Mouse (Mus musculus): ENCODE results near the gene Slc25a21.

DNA sequence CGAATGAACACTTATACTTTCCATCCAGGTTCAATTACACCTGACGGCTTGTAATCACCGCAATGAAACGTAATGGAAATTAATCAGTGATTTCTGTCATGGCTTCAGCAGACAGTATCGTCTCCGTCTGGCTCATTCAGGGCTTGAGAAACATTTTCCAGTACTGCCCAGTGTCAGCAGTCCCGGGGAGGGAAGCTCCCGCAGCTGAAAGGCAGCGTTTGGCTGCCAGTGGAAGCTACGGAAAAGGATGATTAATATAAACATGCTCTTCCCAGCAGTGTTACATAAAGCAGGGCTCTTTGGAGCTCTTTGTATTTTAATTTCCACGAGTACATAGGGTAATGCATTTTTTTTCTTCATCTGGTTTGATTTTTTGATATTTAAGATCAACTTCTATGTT lies 239.0 kb downstream of the Slc25a21 start:
- TF ChIP-seq MYOD1 (IDR thresholded peaks at IDR 0.05; ENCODE audit: control insufficient read depth, insufficient read length, low read depth) = no peak
- no peak for TF ChIP-seq CTCF (IDR thresholded peaks at IDR 0.05; ENCODE audit: control insufficient read depth, insufficient read depth, insufficient read length)
- no peak for TF ChIP-seq USF1 (IDR thresholded peaks at IDR 0.05; ENCODE audit: low read depth)

Measured in C2C12 (cell line).